Mouse (Mus musculus) embryonic facial prominence, embryonic 12.5 days (tissue): ENCODE results near the gene Prkce. TPM values are rescaled to one million over a fixed set of nuclear protein-coding genes. Genes with fewer than 3 reads are reported as not detected.

Experiments
- ATAC-seq: fragments of 200-750 bp; cut with Nextera tagmentation; 2 replicates; pipeline ENCODE4 v1.8.0; 2017; ENCODE audit not compliant: insufficient number of reproducible peaks, insufficient read depth, low FRiP score, low TSS enrichment
- H3K27ac ChIP-seq: fragments of 300-500 bp; sonication (generic); 2 replicates; pipeline ENCODE4 v1.5.1; 2016; ENCODE audit warnings: mild to moderate bottlenecking
- H3K27me3 ChIP-seq: fragments of 300-500 bp; sonication (generic); 2 replicates; pipeline ENCODE4 v1.6.1; 2016; ENCODE audit warnings: mild to moderate bottlenecking, moderate library complexity
- H3K36me3 ChIP-seq: fragments of 300-500 bp; sonication (generic); 2 replicates; pipeline ENCODE4 v1.6.1; 2016; ENCODE audit warnings: mild to moderate bottlenecking
- H3K4me1 ChIP-seq: fragments of 300-500 bp; sonication (generic); 2 replicates; pipeline ENCODE4 v1.6.1; 2016
- H3K4me2 ChIP-seq: fragments of 300-500 bp; sonication (generic); replicated peaks from 2 replicates; pipeline ENCODE4 v1.6.1; 2016; ENCODE audit warnings: mild to moderate bottlenecking, moderate library complexity
- H3K4me3 ChIP-seq: fragments of 300-500 bp; sonication (generic); 2 replicates; pipeline ENCODE4 v1.5.1; 2016; ENCODE audit warnings: mild to moderate bottlenecking
- H3K9ac ChIP-seq: fragments of 300-500 bp; sonication (generic); 2 replicates; pipeline ENCODE4 v1.6.1; 2016; ENCODE audit warnings: mild to moderate bottlenecking, moderate library complexity
- H3K9me3 ChIP-seq: fragments of 300-500 bp; sonication (generic); 2 replicates; pipeline ENCODE4 v1.6.1; 2016; ENCODE audit warnings: mild to moderate bottlenecking, moderate library complexity
- WGBS: fragments of 180-500 bp; shearing (Covaris S2); methylation state at CpG from one replicate; pipeline ENCODE4 v1.1.7; 2016; 5-methylcytosine and 5-hydroxymethylcytosine counted together
- polyA plus RNA-seq: library from polyadenylated mRNA; unstranded; fragments of >200 nt; fragmentation: Nextera tagmentation; extraction: Ambion mirVana; gene quantifications from 2 replicates; pipeline ENCODE4 v1.2.1, GENCODE M21; 2016

Gene Prkce
- polyA plus RNA-seq, 1 experiment from 2014 or later: 9.8 TPM

DNA sequence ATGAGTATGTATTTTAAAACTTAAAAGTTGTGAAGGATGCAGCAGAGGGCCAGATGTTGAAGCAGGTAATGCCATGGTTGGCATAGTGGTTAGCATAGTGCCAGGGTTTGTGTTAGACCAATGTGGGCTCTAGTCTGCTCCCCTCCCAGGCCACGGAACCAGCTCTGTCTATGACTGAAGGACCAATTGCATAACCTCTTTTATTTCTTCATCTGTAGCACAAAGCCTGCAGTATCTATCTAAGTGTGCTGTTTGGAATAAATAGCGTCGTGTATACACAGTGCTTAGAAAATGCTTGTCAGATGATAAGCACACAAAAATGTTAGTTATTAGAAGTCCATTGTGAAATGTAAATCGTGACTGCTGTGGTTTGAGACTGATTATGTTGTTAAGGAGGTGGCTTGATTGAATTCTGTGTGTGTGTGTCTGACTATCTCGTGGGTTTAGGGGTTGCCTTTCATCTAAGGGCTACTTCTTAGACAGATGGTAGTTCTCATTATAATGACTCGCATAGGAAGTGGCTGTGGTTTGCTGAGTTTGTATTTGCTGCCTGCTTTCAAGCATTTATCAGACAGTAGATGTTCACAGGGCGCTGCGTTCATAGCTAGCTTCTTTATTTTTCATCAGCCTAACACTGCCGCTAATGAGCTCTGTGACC is 17.1 kb downstream of the Prkce start:
- 63% methylated on average over 9 of the region's 9 CpGs for WGBS
- peaks cover 12% of the 10 kb centered on the region; the same call in 1 of the 2 replicates for H3K4me1 ChIP-seq

DNA sequence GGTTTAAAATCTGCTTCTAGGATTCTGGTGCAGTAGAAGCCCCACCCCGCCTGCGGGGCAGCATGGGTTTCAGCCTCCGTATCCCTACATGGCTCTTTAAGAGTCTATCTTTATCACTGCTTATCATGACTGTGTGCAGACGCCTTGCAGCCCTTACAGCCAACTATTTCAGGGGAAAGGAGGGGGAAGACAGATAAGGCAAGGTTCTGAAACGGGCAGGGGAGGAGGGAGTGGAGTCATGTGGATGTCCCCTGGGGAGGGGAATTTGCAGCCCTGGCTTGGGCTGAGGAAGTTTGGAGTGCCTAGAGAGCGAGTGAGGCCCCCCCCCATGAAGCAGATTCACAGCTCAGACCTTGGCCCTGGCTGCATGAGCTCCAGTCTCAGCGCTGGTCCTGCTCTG is 18.0 kb downstream of the Prkce start:
- ATAC-seq: no peak
- H3K9me3 ChIP-seq: no peaks in the 10 kb centered on the region
- H3K4me2 ChIP-seq: no peak overlapping the region
- H3K4me3 ChIP-seq: no peak overlapping the region
- H3K9ac ChIP-seq: no peak overlapping the region
- H3K4me1 ChIP-seq: peaks cover 12% of the 10 kb centered on the region; the same call in 1 of the 2 replicates
- WGBS: 35% methylated on average over 7 of the region's 7 CpGs
- H3K36me3 ChIP-seq: no peaks in the 10 kb centered on the region
- H3K27ac ChIP-seq: no peak overlapping the region
- H3K27me3 ChIP-seq: no peaks in the 10 kb centered on the region

More for the DNA sequence above, 17.1 kb downstream of the Prkce start:
- no peak overlapping the region for H3K4me3 ChIP-seq
- H3K27me3 ChIP-seq: no peaks in the 10 kb centered on the region
- H3K36me3 ChIP-seq: no peaks in the 10 kb centered on the region
- no peak overlapping the region for H3K4me2 ChIP-seq
- ATAC-seq: no peak
- no peaks in the 10 kb centered on the region for H3K9me3 ChIP-seq
- no peak overlapping the region for H3K27ac ChIP-seq
- no peak overlapping the region for H3K9ac ChIP-seq

DNA sequence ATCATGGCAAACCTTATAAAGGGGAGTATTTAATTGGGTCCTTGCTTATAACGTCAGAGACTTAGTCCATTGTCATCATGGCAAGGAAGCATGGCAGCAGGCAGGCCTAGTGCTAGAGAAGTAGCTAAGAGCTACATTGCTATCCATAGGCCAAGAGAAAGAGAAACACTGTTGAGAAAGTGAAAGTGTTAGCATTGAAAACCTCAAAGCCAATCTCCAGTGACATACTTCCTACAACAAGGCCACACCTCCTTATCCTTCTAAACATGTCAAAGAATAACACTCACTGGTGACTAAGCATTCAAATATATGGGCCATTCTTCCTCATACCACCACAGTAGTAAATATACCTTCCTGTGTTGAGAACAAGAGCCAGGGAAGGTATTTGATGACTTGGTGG is 20.2 kb downstream of the Prkce start:
- H3K36me3 ChIP-seq: no peaks in the 10 kb centered on the region
- peaks cover 12% of the 10 kb centered on the region; the same call in 1 of the 2 replicates for H3K4me1 ChIP-seq
- no peak overlapping the region for H3K4me3 ChIP-seq
- H3K27me3 ChIP-seq: no peaks in the 10 kb centered on the region
- H3K9ac ChIP-seq: no peak overlapping the region
- H3K9me3 ChIP-seq: no peaks in the 10 kb centered on the region
- 83% methylated on average over 1 of the region's 1 CpGs for WGBS
- H3K27ac ChIP-seq: no peak overlapping the region
- no peak for ATAC-seq
- no peak overlapping the region for H3K4me2 ChIP-seq

DNA sequence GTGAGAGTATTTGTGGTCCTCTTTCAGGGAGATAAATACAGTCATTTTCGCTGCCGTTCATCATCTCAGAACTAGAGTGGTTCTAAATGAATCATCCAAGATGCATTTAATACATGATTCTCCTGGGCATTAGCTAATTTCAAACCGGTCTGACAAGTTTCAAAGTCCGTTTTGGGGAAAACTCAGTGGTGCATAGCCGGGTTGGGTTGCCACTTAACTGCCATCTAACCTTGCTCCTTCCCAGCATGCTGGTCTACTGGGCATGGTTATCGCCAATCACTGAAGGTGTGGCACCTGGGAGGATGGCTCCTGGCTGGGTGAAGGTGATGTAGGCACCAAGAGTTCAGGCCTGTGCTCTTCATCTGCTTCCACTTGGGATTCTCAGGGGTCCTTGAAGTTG is 26.4 kb downstream of the Prkce start:
- H3K9ac ChIP-seq: no peak overlapping the region
- ATAC-seq: no peak
- 84% methylated on average over 6 of the region's 6 CpGs for WGBS
- no peaks in the 10 kb centered on the region for H3K4me1 ChIP-seq
- H3K27ac ChIP-seq: no peak overlapping the region
- no peak overlapping the region for H3K4me2 ChIP-seq
- H3K4me3 ChIP-seq: no peak overlapping the region
- H3K36me3 ChIP-seq: no peaks in the 10 kb centered on the region
- H3K27me3 ChIP-seq: no peaks in the 10 kb centered on the region
- no peaks in the 10 kb centered on the region for H3K9me3 ChIP-seq

DNA sequence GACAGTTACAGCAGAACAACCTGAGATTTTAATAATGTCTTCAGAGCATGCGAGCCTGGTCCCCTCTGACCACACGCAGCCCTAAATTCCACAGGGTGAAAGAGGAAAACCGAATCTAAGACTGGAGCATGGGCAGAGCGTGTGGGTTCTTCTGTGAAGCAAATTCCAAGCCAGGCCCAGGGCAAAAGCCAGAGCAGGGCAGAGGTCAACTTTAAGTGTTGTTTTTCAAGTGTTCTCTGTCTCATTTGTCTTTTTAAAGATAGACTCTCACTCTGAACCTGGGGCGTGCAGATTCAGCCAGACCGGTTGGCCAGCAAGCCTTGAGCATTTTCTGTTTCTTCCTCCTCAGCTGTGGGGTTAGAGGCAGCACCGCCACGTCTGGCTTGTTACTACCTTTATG is 27.3 kb downstream of the Prkce start:
- Histone ChIP-seq H3K36me3 (no peaks in the 10 kb centered on the region), H3K9me3 (no peaks in the 10 kb centered on the region), H3K27ac (no peak overlapping the region), H3K4me2 (no peak overlapping the region), H3K4me1 (no peaks in the 10 kb centered on the region), H3K9ac (no peak overlapping the region), H3K4me3 (no peak overlapping the region), H3K27me3 (no peaks in the 10 kb centered on the region)
- 79% methylated on average over 8 of the region's 8 CpGs for WGBS
- no peak for ATAC-seq

DNA sequence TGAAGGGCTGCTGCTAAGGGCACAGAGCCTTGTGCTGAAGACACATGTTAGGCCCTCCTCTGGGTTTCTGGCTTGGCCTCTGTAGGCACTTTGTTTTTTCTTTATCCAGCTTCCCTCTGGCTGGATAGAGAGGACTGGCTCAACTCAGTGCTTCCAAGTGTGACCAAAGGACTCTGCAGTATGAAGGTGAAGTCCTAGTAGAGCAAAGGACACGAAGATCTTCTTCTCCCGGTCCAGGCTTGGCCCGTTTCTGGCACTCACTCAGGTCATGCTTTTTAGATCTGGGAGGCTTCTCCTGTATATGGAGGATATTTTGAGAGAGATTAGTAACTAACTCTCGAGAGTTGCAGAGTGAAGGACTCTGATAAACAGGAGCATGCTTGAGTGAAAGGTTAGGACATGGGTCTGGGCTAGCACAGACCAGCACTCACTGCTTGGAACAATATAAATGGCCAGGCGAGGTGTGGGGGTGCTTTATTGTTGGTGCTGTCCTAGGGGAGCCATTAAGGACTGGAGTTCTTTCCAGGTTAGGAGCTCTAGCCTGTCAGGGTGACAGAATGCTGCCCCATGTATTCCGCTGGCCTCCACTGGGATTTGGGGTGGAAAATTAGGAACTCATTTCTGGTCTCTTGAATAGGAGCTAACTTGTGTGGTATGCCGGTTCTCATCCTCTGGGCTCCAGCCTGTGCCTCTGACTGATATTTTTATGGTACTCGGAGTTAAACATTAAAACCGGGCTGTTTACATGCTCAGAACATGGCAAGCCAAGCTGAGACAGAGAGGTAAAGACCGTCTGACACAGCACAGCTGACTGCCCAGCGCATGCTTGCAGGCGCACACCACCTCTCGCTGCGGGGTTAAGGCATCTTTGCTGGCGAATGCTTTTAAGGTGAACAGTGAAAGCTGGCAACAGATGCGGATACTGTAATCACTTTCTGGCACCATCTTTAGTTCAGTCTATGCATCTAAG is 31.2 kb downstream of the Prkce start:
- H3K4me1 ChIP-seq: 0 out of 2 replicates have a peak, but pooled peaks cover 3% of the 10 kb centered on the region
- no peak overlapping the region for H3K4me2 ChIP-seq
- no peaks in the 10 kb centered on the region for H3K36me3 ChIP-seq
- H3K9ac ChIP-seq: no peak overlapping the region
- H3K9me3 ChIP-seq: no peaks in the 10 kb centered on the region
- H3K4me3 ChIP-seq: no peak overlapping the region
- no peak overlapping the region for H3K27ac ChIP-seq
- WGBS: 91% methylated on average over 16 of the region's 16 CpGs
- no peak for ATAC-seq
- no peaks in the 10 kb centered on the region for H3K27me3 ChIP-seq

DNA sequence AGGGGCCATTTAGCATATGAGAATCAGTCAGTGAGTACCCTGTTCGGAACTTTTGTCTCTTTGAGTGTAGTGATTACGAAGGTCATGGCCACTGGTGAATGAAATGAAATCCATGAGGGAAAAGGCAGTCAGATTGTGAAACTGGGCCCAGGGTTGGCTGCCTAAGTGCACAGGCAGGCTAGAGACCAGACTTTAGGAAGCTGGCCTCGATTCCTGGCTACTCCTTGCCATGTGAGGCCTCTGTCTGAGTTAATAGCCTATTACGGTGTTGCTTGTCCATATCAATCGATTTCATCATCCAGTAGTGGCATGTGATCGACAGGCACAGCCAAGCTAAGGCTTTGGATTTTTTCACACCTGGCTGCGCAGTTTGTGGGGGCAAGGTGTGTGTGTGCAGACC is 34.4 kb downstream of the Prkce start:
- 88% methylated on average over 7 of the region's 7 CpGs for WGBS
- H3K27me3 ChIP-seq: no peaks in the 10 kb centered on the region

DNA sequence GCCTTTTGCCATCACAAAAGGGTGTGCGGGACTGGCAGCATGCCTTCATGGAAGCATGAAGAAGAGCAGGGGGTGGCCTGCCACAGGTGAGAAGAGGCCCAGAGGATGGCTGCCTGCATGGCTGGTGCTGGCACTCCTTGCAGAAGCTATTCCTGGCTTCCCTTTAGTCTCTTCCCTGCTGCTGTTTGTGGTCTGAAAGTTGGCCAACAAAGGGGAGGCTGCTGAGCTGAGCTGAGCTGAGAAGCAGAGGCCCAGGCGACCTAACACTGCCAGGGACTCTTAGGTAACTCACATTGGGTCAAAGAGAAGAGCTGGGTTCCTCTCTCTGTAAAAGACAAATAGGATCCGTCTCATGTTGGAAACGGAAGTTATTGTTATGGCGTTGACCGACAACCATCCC is 35.4 kb downstream of the Prkce start:
- Histone ChIP-seq H3K27me3 (no peaks in the 10 kb centered on the region), H3K9ac (no peak overlapping the region), H3K4me3 (no peak overlapping the region), H3K36me3 (no peaks in the 10 kb centered on the region), H3K9me3 (no peaks in the 10 kb centered on the region), H3K4me1 (peaks cover 5% of the 10 kb centered on the region; the same call in 1 of the 2 replicates), H3K4me2 (no peak overlapping the region), H3K27ac (no peak overlapping the region)
- no peak for ATAC-seq
- WGBS: 87% methylated on average over 6 of the region's 6 CpGs

More for the DNA sequence above, 34.4 kb downstream of the Prkce start:
- peaks cover 5% of the 10 kb centered on the region; the same call in 1 of the 2 replicates for H3K4me1 ChIP-seq
- no peak for ATAC-seq
- no peaks in the 10 kb centered on the region for H3K9me3 ChIP-seq
- H3K4me3 ChIP-seq: no peak overlapping the region
- H3K4me2 ChIP-seq: no peak overlapping the region
- no peak overlapping the region for H3K27ac ChIP-seq
- no peak overlapping the region for H3K9ac ChIP-seq
- no peaks in the 10 kb centered on the region for H3K36me3 ChIP-seq

DNA sequence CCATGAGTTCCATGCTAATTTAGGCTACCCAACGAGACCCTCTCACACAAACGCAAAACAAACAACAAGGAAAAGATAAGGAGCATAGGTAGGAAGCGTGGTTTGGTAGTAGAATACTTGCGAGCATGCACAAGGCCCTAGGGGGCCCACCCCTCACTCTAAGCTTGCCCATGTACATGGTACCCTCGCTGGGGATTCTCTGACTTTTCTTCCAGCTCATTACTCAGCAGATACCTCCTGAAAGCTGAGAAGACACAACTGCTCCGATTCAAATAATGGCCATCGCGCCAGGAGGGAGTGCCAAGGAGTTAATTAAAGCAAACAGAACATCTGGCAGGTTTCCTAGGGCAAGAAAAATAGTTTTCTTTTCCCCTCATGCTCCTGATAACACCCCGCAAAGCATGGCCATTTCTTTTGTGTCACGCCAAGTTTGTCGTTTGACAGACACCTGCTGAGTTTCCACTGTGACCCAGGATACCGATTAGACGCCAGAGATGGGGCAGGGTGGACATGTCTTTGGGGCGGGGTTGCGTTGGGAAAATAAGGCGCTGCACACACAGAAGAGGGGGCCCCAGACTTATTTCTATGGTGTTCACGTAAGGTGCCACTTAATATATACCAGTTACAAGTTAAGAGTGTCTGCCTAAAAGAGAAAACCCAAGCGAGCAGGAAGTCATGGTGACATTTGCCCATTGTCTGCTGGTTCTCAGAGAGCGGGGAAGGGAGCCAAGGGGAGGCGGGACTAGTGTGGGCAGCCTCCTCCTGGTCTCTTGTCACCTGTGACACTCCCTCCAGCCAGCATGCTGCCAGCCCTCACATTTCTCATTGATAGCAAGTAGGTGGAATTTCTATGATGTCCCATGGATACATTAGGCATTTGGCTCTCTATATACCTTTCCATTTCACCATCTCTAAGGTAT is 36.2 kb downstream of the Prkce start:
- H3K36me3 ChIP-seq: no peaks in the 10 kb centered on the region
- H3K4me1 ChIP-seq: peaks cover 5% of the 10 kb centered on the region; the same call in 1 of the 2 replicates
- no peak for ATAC-seq
- H3K27me3 ChIP-seq: no peaks in the 10 kb centered on the region
- no peak overlapping the region for H3K9ac ChIP-seq
- H3K4me2 ChIP-seq: no peak overlapping the region
- WGBS: 75% methylated on average over 20 of the region's 20 CpGs
- H3K9me3 ChIP-seq: no peaks in the 10 kb centered on the region
- no peak overlapping the region for H3K4me3 ChIP-seq
- no peak overlapping the region for H3K27ac ChIP-seq

DNA sequence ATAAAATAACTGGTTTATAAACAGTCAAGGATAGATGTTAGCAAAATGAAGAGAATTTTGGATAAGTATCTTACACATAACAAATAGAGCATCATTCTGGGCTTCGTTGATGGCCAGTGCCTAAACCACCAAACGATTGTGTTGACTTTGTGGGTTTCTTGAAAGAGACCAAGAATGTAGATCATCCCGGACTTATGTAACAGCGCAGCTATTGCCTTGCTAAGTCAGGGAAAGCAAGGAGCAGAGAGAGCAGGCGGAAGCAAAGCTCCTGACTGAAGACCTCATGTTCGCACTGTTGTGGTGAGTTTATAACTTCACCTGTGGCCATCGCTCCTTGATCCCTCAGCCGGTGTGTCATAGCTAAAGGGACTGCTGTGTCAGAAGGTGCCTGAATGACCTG is 38.7 kb downstream of the Prkce start:
- Histone ChIP-seq H3K27ac (no peak overlapping the region), H3K9ac (no peak overlapping the region), H3K36me3 (no peaks in the 10 kb centered on the region), H3K27me3 (no peaks in the 10 kb centered on the region), H3K4me2 (no peak overlapping the region), H3K4me3 (no peak overlapping the region), H3K9me3 (no peaks in the 10 kb centered on the region), H3K4me1 (peaks cover 5% of the 10 kb centered on the region; the same call in 1 of the 2 replicates)
- WGBS: 89% methylated on average over 8 of the region's 8 CpGs
- ATAC-seq: no peak
